Mouse (Mus musculus): ENCODE measurements at regions not wholly inside any gene's neighbourhood (a gene's known extent, or its start where the extent isn't known, plus 50 kb on each side); places are given as distances from the start of the nearest gene placed in this dataset.
A peak's percentile ranks its signal among the peaks of the same experiment; 100 is the strongest.

DNA sequence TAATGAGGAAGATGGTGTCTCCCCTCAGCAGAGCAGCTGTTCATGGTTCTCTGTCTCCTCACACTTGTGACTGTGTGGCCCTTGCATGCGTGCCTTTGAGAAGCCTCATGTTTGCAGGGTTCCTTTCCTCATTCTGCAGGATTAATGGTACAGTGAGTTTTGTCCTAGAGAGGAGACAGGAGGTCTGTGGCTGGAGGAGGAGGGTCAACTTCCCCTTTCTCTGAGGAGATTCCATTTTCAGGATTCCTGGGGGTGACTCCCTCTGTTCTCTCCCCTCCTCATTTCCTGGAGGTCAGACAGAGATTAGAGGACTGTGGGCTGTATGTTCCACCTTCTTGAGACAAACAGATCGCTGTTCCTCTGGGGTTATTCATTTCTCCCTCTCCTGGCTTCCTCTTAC, 77.6 kb upstream of the Slc28a3 start:
- H3K4me1 ChIP-seq (ENCODE audit: control insufficient read depth, insufficient read depth, low read length) = no peaks in the 10 kb centered on the region
- no peaks in the 10 kb centered on the region for H3K27me3 ChIP-seq (ENCODE audit: control insufficient read depth, insufficient read depth, low read length)
- H3K9ac ChIP-seq (replicated peaks; ENCODE audit: low read length) = no peak overlapping the region
- no peak overlapping the region for H3K27ac ChIP-seq (replicated peaks; ENCODE audit: low read depth, low read length)
- WGBS = 50% methylated on average over 2 of the region's 2 CpGs
- DNase-seq (ENCODE audit: low spot score) (no peak), ATAC-seq (replicated peaks; ENCODE audit: insufficient number of reproducible peaks, low FRiP score, low TSS enrichment, low read depth) (no peak)
- no peaks in the 10 kb centered on the region for H3K9me3 ChIP-seq (replicated peaks; ENCODE audit: control insufficient read depth, low read length)
- no peaks in the 10 kb centered on the region for H3K36me3 ChIP-seq (replicated peaks; ENCODE audit: control insufficient read depth, insufficient read depth, low read depth, low read length)
- no peak overlapping the region for H3K4me2 ChIP-seq (ENCODE audit: low read depth, low read length)
- no peak overlapping the region for H3K4me3 ChIP-seq (ENCODE audit: low read depth, low read length)

DNA sequence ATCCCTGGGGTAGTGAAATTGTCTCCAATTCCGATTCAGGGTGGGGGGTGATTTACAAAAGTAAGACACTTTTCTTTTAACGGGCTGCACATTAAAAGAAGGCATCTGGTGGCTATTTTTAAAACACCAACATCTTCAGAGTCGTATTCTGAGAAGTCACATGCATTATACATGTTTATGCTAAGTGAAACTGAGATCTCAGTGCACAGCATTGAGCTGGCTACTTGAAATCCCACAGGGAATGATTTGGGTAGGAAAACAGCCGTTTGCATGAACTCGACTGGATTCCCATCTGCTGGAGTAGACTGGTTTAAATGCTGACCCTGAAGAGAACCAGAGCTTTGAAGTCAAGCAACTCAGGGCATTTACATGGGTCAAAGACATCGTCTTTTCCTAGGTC, 84.0 kb upstream of the Slc28a3 start:
- no peak for ATAC-seq (replicated peaks; ENCODE audit: insufficient number of reproducible peaks, low FRiP score, low TSS enrichment, low read depth)
- DNase-seq (ENCODE audit: low spot score) = peak; percentile 50
- H3K4me1 ChIP-seq (ENCODE audit: control insufficient read depth, insufficient read depth, low read length) = no peaks in the 10 kb centered on the region; the same call in 1 of the 2 replicates
- no peak overlapping the region for H3K4me3 ChIP-seq (ENCODE audit: low read depth, low read length)
- no peak overlapping the region for H3K4me2 ChIP-seq (ENCODE audit: low read depth, low read length)
- H3K36me3 ChIP-seq (replicated peaks; ENCODE audit: control insufficient read depth, insufficient read depth, low read depth, low read length) = no peaks in the 10 kb centered on the region
- no peak overlapping the region for H3K9ac ChIP-seq (replicated peaks; ENCODE audit: low read length)
- no peak overlapping the region for H3K27ac ChIP-seq (replicated peaks; ENCODE audit: low read depth, low read length)
- no peaks in the 10 kb centered on the region for H3K27me3 ChIP-seq (ENCODE audit: control insufficient read depth, insufficient read depth, low read length)
- no peaks in the 10 kb centered on the region for H3K9me3 ChIP-seq (replicated peaks; ENCODE audit: control insufficient read depth, low read length)
- 35% methylated on average over 6 of the region's 6 CpGs for WGBS

DNA sequence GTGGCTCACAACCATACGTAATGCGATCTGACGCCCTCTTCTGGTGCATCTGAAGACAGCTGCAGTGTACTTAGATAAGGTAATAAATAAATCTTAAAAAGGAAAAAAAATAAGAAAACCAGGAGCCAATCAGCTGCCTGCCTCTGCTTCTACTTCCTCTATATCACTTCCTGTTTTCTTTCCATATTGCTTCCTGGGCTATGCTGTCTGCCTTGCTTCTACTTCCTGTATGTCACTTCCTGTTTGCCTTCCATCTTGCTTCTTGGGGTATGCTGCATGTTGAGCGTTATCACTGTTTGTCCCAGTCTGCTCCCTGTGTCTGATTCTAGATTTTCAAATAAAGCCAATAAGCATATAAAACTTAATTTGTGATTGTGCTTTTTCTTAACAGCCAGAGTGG, 85.3 kb upstream of the Slc28a3 start:
- whole genome bisulfite sequencing = 90% methylated on average over 4 of the region's 4 CpGs
- H3K9ac ChIP-seq (replicated peaks; ENCODE audit: low read length) = no peak overlapping the region
- no peaks in the 10 kb centered on the region for H3K9me3 ChIP-seq (replicated peaks; ENCODE audit: control insufficient read depth, low read length)
- no peaks in the 10 kb centered on the region; the same call in 1 of the 2 replicates for H3K4me1 ChIP-seq (ENCODE audit: control insufficient read depth, insufficient read depth, low read length)
- H3K27ac ChIP-seq (replicated peaks; ENCODE audit: low read depth, low read length) = no peak overlapping the region
- H3K4me3 ChIP-seq (ENCODE audit: low read depth, low read length) = no peak overlapping the region
- H3K4me2 ChIP-seq (ENCODE audit: low read depth, low read length) = no peak overlapping the region
- no peak for ATAC-seq (replicated peaks; ENCODE audit: insufficient number of reproducible peaks, low FRiP score, low TSS enrichment, low read depth)
- no peak for DNase-seq (ENCODE audit: low spot score)
- H3K36me3 ChIP-seq (replicated peaks; ENCODE audit: control insufficient read depth, insufficient read depth, low read depth, low read length) = no peaks in the 10 kb centered on the region
- no peaks in the 10 kb centered on the region for H3K27me3 ChIP-seq (ENCODE audit: control insufficient read depth, insufficient read depth, low read length)

DNA sequence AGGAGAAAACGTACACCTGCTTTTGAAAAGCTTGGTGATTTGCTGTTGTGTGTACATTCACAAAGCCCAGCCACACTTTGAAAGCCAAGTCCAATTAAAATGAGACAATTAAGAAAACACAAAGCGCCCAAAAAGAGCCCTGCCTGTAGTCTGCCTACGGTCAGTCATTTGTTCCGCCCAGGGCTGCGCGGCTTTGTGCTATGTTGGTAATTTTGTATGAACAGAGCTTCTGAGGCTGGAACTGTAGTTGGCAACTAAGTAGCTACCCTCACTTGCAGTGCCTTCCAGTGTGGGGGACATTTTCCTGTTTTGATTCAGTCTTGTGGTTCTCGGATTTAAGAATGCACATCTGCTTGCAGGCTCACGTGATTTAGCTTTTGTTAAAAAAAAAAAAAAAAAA, 89.3 kb upstream of the Slc28a3 start:
- no peaks in the 10 kb centered on the region for H3K4me1 ChIP-seq (ENCODE audit: control insufficient read depth, insufficient read depth, low read length)
- H3K27ac ChIP-seq (replicated peaks; ENCODE audit: low read depth, low read length) = no peak overlapping the region
- no peaks in the 10 kb centered on the region for H3K9me3 ChIP-seq (replicated peaks; ENCODE audit: control insufficient read depth, low read length)
- no peak overlapping the region for H3K4me3 ChIP-seq (ENCODE audit: low read depth, low read length)
- 85% methylated on average over 8 of the region's 8 CpGs for WGBS
- H3K9ac ChIP-seq (replicated peaks; ENCODE audit: low read length) = no peak overlapping the region
- ATAC-seq (replicated peaks; ENCODE audit: insufficient number of reproducible peaks, low FRiP score, low TSS enrichment, low read depth) (no peak), DNase-seq (ENCODE audit: low spot score) (no peak)
- H3K4me2 ChIP-seq (ENCODE audit: low read depth, low read length) = no peak overlapping the region
- H3K36me3 ChIP-seq (replicated peaks; ENCODE audit: control insufficient read depth, insufficient read depth, low read depth, low read length) = no peaks in the 10 kb centered on the region
- H3K27me3 ChIP-seq (ENCODE audit: control insufficient read depth, insufficient read depth, low read length) = no peaks in the 10 kb centered on the region

DNA sequence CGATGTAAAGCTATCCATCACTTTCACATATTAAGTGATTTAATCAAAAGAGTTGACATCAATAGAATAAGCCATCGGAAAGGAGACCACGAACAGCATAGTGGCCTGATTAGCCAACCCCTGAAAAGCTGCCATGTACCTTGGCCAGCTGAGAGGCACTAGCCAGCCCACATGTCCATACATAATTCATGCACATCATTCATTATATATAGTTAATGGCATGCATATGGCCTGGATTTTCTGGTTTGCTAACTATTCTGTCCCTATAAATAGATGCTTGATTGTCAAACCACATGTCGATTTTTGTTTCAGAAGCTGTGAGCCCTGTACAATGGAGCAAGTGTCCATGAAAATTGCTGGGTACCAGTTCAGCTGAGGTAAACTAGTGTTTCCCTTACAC, 93.5 kb upstream of the Slc28a3 start:
- no peak overlapping the region for H3K4me2 ChIP-seq (ENCODE audit: low read depth, low read length)
- no peak overlapping the region for H3K27ac ChIP-seq (replicated peaks; ENCODE audit: low read depth, low read length)
- H3K27me3 ChIP-seq (ENCODE audit: control insufficient read depth, insufficient read depth, low read length) = no peaks in the 10 kb centered on the region
- H3K9me3 ChIP-seq (replicated peaks; ENCODE audit: control insufficient read depth, low read length) = no peaks in the 10 kb centered on the region
- 75% methylated on average over 4 of the region's 4 CpGs for WGBS
- ATAC-seq (replicated peaks; ENCODE audit: insufficient number of reproducible peaks, low FRiP score, low TSS enrichment, low read depth) (no peak), DNase-seq (ENCODE audit: low spot score) (no peak)
- no peaks in the 10 kb centered on the region for H3K4me1 ChIP-seq (ENCODE audit: control insufficient read depth, insufficient read depth, low read length)
- H3K36me3 ChIP-seq (replicated peaks; ENCODE audit: control insufficient read depth, insufficient read depth, low read depth, low read length) = no peaks in the 10 kb centered on the region
- no peak overlapping the region for H3K4me3 ChIP-seq (ENCODE audit: low read depth, low read length)
- no peak overlapping the region for H3K9ac ChIP-seq (replicated peaks; ENCODE audit: low read length)

GRCm38 (mm10) chr13:58716584-58716983, 89.8 kb upstream of the Ntrk2 start:
- Histone ChIP-seq H3K9ac (replicated peaks; ENCODE audit: low read length) (no peak overlapping the region), H3K27ac (replicated peaks; ENCODE audit: low read depth, low read length) (no peak overlapping the region), H3K9me3 (replicated peaks; ENCODE audit: control insufficient read depth, low read length) (no peaks in the 10 kb centered on the region), H3K4me1 (ENCODE audit: control insufficient read depth, insufficient read depth, low read length) (no peaks in the 10 kb centered on the region), H3K4me3 (ENCODE audit: low read depth, low read length) (no peak overlapping the region), H3K27me3 (ENCODE audit: control insufficient read depth, insufficient read depth, low read length) (no peaks in the 10 kb centered on the region), H3K4me2 (ENCODE audit: low read depth, low read length) (no peak overlapping the region), H3K36me3 (replicated peaks; ENCODE audit: control insufficient read depth, insufficient read depth, low read depth, low read length) (no peaks in the 10 kb centered on the region)
- DNase-seq (ENCODE audit: low spot score) = no peak
- 86% methylated on average over 1 of the region's 1 CpGs for WGBS
- no peak for ATAC-seq (replicated peaks; ENCODE audit: insufficient number of reproducible peaks, low FRiP score, low TSS enrichment, low read depth)

GRCm38 (mm10) chr13:58730500-58731105, 75.8 kb upstream of the Ntrk2 start:
- DNase-seq (ENCODE audit: low spot score) (no peak), ATAC-seq (replicated peaks; ENCODE audit: insufficient number of reproducible peaks, low FRiP score, low TSS enrichment, low read depth) (no peak)
- Histone ChIP-seq H3K4me2 (ENCODE audit: low read depth, low read length) (no peak overlapping the region), H3K27ac (replicated peaks; ENCODE audit: low read depth, low read length) (no peak overlapping the region), H3K36me3 (replicated peaks; ENCODE audit: control insufficient read depth, insufficient read depth, low read depth, low read length) (no peaks in the 10 kb centered on the region), H3K9me3 (replicated peaks; ENCODE audit: control insufficient read depth, low read length) (no peaks in the 10 kb centered on the region), H3K4me1 (ENCODE audit: control insufficient read depth, insufficient read depth, low read length) (no peaks in the 10 kb centered on the region), H3K4me3 (ENCODE audit: low read depth, low read length) (no peak overlapping the region), H3K9ac (replicated peaks; ENCODE audit: low read length) (no peak overlapping the region), H3K27me3 (ENCODE audit: control insufficient read depth, insufficient read depth, low read length) (no peaks in the 10 kb centered on the region)
- WGBS = 23% methylated on average over 6 of the region's 6 CpGs

DNA sequence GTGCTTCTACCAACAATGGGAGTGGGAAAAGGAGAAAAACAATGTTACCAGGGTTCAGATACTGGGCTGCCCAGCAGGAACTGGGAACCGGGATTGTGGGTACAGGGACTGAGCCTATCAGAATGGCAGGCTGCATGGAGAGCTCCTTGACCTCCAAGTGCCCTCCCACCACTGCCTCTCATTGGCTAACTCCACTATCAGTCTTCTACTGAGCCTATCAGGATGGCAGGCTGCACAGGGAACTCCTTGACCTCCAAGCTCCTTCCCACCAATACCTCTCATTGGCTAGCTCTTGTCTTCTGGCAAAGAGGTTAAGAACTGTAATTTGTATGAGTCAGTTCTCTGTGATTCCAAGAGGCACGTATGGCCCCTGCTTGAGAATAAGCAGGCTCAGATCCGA, 73.6 kb upstream of the Ntrk2 start:
- Histone ChIP-seq H3K4me1 (ENCODE audit: control insufficient read depth, insufficient read depth, low read length) (no peaks in the 10 kb centered on the region), H3K36me3 (replicated peaks; ENCODE audit: control insufficient read depth, insufficient read depth, low read depth, low read length) (no peaks in the 10 kb centered on the region), H3K4me3 (ENCODE audit: low read depth, low read length) (no peak overlapping the region), H3K9me3 (replicated peaks; ENCODE audit: control insufficient read depth, low read length) (no peaks in the 10 kb centered on the region), H3K27ac (replicated peaks; ENCODE audit: low read depth, low read length) (no peak overlapping the region), H3K4me2 (ENCODE audit: low read depth, low read length) (no peak overlapping the region), H3K9ac (replicated peaks; ENCODE audit: low read length) (no peak overlapping the region), H3K27me3 (ENCODE audit: control insufficient read depth, insufficient read depth, low read length) (no peaks in the 10 kb centered on the region)
- ATAC-seq (replicated peaks; ENCODE audit: insufficient number of reproducible peaks, low FRiP score, low TSS enrichment, low read depth) = no peak
- no peak for DNase-seq (ENCODE audit: low spot score)
- WGBS = 82% methylated on average over 3 of the region's 3 CpGs

Measured in embryonic facial prominence, embryonic 11.5 days (tissue).